Mouse (Mus musculus) ES-Bruce4 (cell line): Measurements from ENCODE around the gene Tenm3.

ENCODE experiments used
- CTCF ChIP-seq: IDR thresholded peaks from one replicate; pipeline ENCODE4 v1.8.1; 2011; ENCODE audit warnings: low read depth, low read length
- POLR2A ChIP-seq: IDR thresholded peaks from one replicate; pipeline ENCODE4 v1.8.1; 2011; ENCODE audit warnings: low read length; ENCODE audit not compliant: insufficient read depth

- TF ChIP-seq POLR2A, result no peak
- no peak for TF ChIP-seq CTCF
Measured at GRCm38 (mm10) chr8:48688188-48688587, 155.6 kb downstream of the Tenm3 start.
